ENCODE assay signal across 8 mouse cellular contexts in the genomic region with DNA sequence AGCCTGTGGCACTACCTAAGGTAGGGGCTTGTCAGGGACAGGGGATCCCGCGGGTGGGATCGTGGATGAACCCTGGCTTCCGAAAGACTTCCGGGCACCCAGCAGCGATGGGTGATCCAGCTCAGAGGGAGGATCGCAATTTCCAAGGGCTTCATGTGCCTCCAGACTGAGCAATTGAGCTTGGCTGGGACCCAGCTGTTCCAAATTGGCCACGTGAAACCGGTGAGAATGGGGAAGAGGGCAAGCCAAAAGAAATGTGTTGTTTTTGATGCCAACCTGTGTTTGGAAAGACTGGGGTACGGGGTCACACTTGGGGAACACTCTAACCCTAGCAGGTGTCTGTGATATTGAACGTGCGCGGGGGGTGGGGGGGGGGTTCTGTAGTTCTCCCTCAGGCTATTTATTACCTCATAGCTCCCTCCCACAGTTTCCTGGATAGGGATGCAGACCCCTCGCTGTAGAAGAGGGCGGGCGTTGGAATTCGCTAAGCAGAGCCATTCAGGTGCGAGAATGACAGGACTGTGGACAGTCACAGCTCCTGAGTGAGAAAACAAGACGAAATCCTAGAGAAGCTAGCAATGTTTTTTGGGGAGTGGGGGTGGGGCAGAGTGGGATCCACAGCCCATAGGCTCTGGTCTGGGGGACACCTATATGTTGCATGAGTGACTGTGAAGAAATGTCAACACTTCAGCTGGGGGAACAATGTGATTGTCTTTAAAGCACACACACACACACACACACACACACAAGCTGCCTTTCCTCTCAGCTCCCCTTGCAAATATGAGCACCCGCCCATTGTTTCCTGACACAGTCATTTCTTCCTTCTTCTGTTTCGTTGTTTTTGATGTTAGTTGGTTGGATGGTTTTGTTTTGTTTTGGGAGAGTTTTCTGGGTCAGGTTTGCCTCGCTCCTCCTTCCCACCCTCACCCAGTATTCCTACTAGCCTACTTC. TPM values are rescaled to one million over a fixed set of nuclear protein-coding genes. Genes with fewer than 3 reads are reported as not detected.
DNase-seq lines count a peak whose midpoint lies in the region; ATAC-seq lines count a peak whose summit lies in the region.

No protein-coding gene starts in this region.

- no peak for ATAC-seq in megakaryocyte, adult 5-6 weeks (ENCODE audit: poor library complexity, severe bottlenecking)
- ATAC-seq in limb, embryonic 13.5 days (ENCODE audit: low FRiP score, low read depth) = peak; percentile 37; the same call in 1 of the 2 replicates
- peak; percentile 59 for ATAC-seq in neural tube, embryonic 15.5 days (ENCODE audit: low FRiP score)

- DNase-seq in adrenal gland, postnatal 10 days = peak; percentile 46
- no peak for DNase-seq in adrenal gland, adult 18-20 months (ENCODE audit: low spot score in 2 of 2)
- DNase-seq in heart, embryonic 10.5 days (ENCODE audit: low spot score) = no peak
- no peak for DNase-seq in urinary bladder, postnatal 25 days (ENCODE audit: low spot score)

- H3K9ac ChIP-seq in limb, embryonic 13.5 days = peak overlapping the region; percentile 72
- H3K9ac ChIP-seq in neural tube, embryonic 15.5 days (replicated peaks) = peak overlapping the region; percentile 72

- peaks cover 100% of the 10 kb centered on the region for H3K4me1 ChIP-seq in megakaryocyte, embryonic 14.5 days
- H3K4me1 ChIP-seq in heart, embryonic 10.5 days = peaks cover 50% of the 10 kb centered on the region
- peaks cover 18% of the 10 kb centered on the region for H3K4me1 ChIP-seq in limb, embryonic 13.5 days
- H3K4me1 ChIP-seq in neural tube, embryonic 15.5 days = peaks cover 52% of the 10 kb centered on the region

- peak overlapping the region; percentile 83 for H3K27ac ChIP-seq in heart, embryonic 10.5 days
- H3K27ac ChIP-seq in limb, embryonic 13.5 days = no peak overlapping the region
- peak overlapping the region; percentile 93 for H3K27ac ChIP-seq in neural tube, embryonic 15.5 days (replicated peaks)

- peak overlapping the region; percentile 100 for H3K4me2 ChIP-seq in limb, embryonic 13.5 days (replicated peaks)
- H3K4me2 ChIP-seq in neural tube, embryonic 15.5 days = peak overlapping the region; percentile 89

- peak overlapping the region; percentile 99 for H3K4me3 ChIP-seq in megakaryocyte, embryonic 14.5 days (replicated peaks)
- peak overlapping the region; percentile 73 for H3K4me3 ChIP-seq in heart, embryonic 10.5 days
- peak overlapping the region; percentile 62 for H3K4me3 ChIP-seq in limb, embryonic 13.5 days
- H3K4me3 ChIP-seq in neural tube, embryonic 15.5 days (replicated peaks) = peak overlapping the region; percentile 84

- H3K9me3 ChIP-seq in megakaryocyte, embryonic 14.5 days = no peaks in the 10 kb centered on the region
- no peaks in the 10 kb centered on the region for H3K9me3 ChIP-seq in heart, embryonic 10.5 days
- no peaks in the 10 kb centered on the region for H3K9me3 ChIP-seq in limb, embryonic 13.5 days
- H3K9me3 ChIP-seq in neural tube, embryonic 15.5 days (replicated peaks) = no peaks in the 10 kb centered on the region

- H3K36me3 ChIP-seq in megakaryocyte, embryonic 14.5 days (replicated peaks; ENCODE audit: low read length) = peaks cover 77% of the 10 kb centered on the region
- no peaks in the 10 kb centered on the region for H3K36me3 ChIP-seq in heart, embryonic 10.5 days
- H3K36me3 ChIP-seq in limb, embryonic 13.5 days = no peaks in the 10 kb centered on the region
- no peaks in the 10 kb centered on the region for H3K36me3 ChIP-seq in neural tube, embryonic 15.5 days

- whole genome bisulfite sequencing in heart, embryonic 10.5 days = 13% methylated on average over 22 of the region's 22 CpGs
- WGBS in limb, embryonic 13.5 days = 13% methylated on average over 22 of the region's 22 CpGs
- WGBS in neural tube, embryonic 15.5 days = 11% methylated on average over 22 of the region's 22 CpGs

- no peaks in the 10 kb centered on the region for H3K27me3 ChIP-seq in megakaryocyte, embryonic 14.5 days (replicated peaks)
- H3K27me3 ChIP-seq in heart, embryonic 10.5 days (ENCODE audit: insufficient read depth, poor library complexity, severe bottlenecking) = peaks cover 33% of the 10 kb centered on the region
- H3K27me3 ChIP-seq in limb, embryonic 13.5 days = peaks cover 51% of the 10 kb centered on the region
- no peaks in the 10 kb centered on the region for H3K27me3 ChIP-seq in neural tube, embryonic 15.5 days (replicated peaks)

RNA-seq across cellular contexts. Expression of gene Ripor2, which starts 57.5 kb away (rescaled TPM):
- 10 to 100 TPM in 1 of 2 experiments, 1 to 10 TPM in 1; 7.5 to 10.9 TPM for total RNA-seq in adrenal gland, postnatal 10 days (2021)
- 1 to 10 TPM; 3.7 to 3.8 TPM for total RNA-seq in adrenal gland, adult 18-20 months (2021)
- 8.1 and 12.6 TPM in 2 replicates for polyA plus RNA-seq in megakaryocyte, embryonic 14.5 days (2012; ENCODE audit: insufficient read depth, low replicate concordance)
- total RNA-seq in megakaryocyte, adult 5-6 weeks (2015) = 87.3 and 93.1 TPM in 2 replicates
- 65.3 and 80.5 TPM in 2 replicates for total RNA-seq in megakaryocyte, adult 5-6 weeks (2017)
- polyA plus RNA-seq in heart, embryonic 10.5 days (2016; fragmentation: Nextera tagmentation; extraction: Ambion mirVana) = 5.2 and 6.8 TPM in 2 replicates
- polyA plus RNA-seq in limb, embryonic 13.5 days (2015; fragmentation: Nextera tagmentation; extraction: Ambion mirVana) = 4.1 and 4.2 TPM in 2 replicates
- polyA plus RNA-seq in neural tube, embryonic 15.5 days (2015; fragmentation: Nextera tagmentation; extraction: Ambion mirVana) = 21.3 and 24.0 TPM in 2 replicates
